Mouse (Mus musculus): ENCODE measurements around the gene Ublcp1. TPM values are rescaled to one million over a fixed set of nuclear protein-coding genes. Genes with fewer than 3 reads are reported as not detected.

Gene Ublcp1
- polyA plus RNA-seq, 1 experiment from 2014 or later: 73.4 TPM

- WGBS: 60% methylated on average over 3 of the region's 3 CpGs
- Histone ChIP-seq H3K9ac (no peak overlapping the region), H3K4me1 (no peaks in the 10 kb centered on the region)
These were observed 59.9 kb downstream of the Ublcp1 start for GRCm38 (mm10) chr11:44410413-44410812.

GRCm38 (mm10) chr11:44408626-44409025, 61.7 kb downstream of the Ublcp1 start:
- Histone ChIP-seq H3K27me3 (no peaks in the 10 kb centered on the region), H3K4me1 (no peaks in the 10 kb centered on the region), H3K4me3 (no peak overlapping the region), H3K4me2 (replicated peaks) (no peak overlapping the region), H3K27ac (no peak overlapping the region), H3K9ac (no peak overlapping the region), H3K9me3 (no peaks in the 10 kb centered on the region), H3K36me3 (no peaks in the 10 kb centered on the region)
- WGBS: 34% methylated on average over 5 of the region's 5 CpGs
- no peak for ATAC-seq (ENCODE audit: insufficient number of reproducible peaks, insufficient read depth, low FRiP score, low TSS enrichment)

More at GRCm38 (mm10) chr11:44410413-44410812, 59.9 kb downstream of the Ublcp1 start:
- H3K27ac ChIP-seq: no peak overlapping the region
- H3K27me3 ChIP-seq: no peaks in the 10 kb centered on the region
- no peaks in the 10 kb centered on the region for H3K9me3 ChIP-seq
- ATAC-seq (ENCODE audit: insufficient number of reproducible peaks, insufficient read depth, low FRiP score, low TSS enrichment): no peak
- H3K4me2 ChIP-seq (replicated peaks): no peak overlapping the region
- H3K36me3 ChIP-seq: no peaks in the 10 kb centered on the region
- no peak overlapping the region for H3K4me3 ChIP-seq

GRCm38 (mm10) chr11:44406457-44406856, 63.8 kb downstream of the Ublcp1 start:
- Histone ChIP-seq H3K27me3 (no peaks in the 10 kb centered on the region), H3K4me1 (0 out of 2 replicates have a peak, but pooled peaks cover 2% of the 10 kb centered on the region), H3K27ac (no peak overlapping the region), H3K9me3 (no peaks in the 10 kb centered on the region), H3K36me3 (no peaks in the 10 kb centered on the region), H3K9ac (no peak overlapping the region), H3K4me3 (no peak overlapping the region), H3K4me2 (replicated peaks) (no peak overlapping the region)
- no peak for ATAC-seq (ENCODE audit: insufficient number of reproducible peaks, insufficient read depth, low FRiP score, low TSS enrichment)
- 65% methylated on average over 5 of the region's 5 CpGs for WGBS

- ATAC-seq (ENCODE audit: insufficient number of reproducible peaks, insufficient read depth, low FRiP score, low TSS enrichment): no peak
- H3K4me2 ChIP-seq (replicated peaks): no peak overlapping the region
- WGBS: 12% methylated on average over 1 of the region's 1 CpGs
- H3K9me3 ChIP-seq: no peaks in the 10 kb centered on the region
- H3K36me3 ChIP-seq: no peaks in the 10 kb centered on the region
- H3K4me3 ChIP-seq: no peak overlapping the region
- no peaks in the 10 kb centered on the region for H3K27me3 ChIP-seq
- 0 out of 2 replicates have a peak, but pooled peaks cover 2% of the 10 kb centered on the region for H3K4me1 ChIP-seq
- H3K9ac ChIP-seq: no peak overlapping the region
- H3K27ac ChIP-seq: no peak overlapping the region
These were observed 64.3 kb downstream of the Ublcp1 start for GRCm38 (mm10) chr11:44405961-44406360.

- no peaks in the 10 kb centered on the region for H3K9me3 ChIP-seq
- no peaks in the 10 kb centered on the region for H3K36me3 ChIP-seq
- no peaks in the 10 kb centered on the region for H3K27me3 ChIP-seq
- H3K4me2 ChIP-seq (replicated peaks): no peak overlapping the region
- H3K9ac ChIP-seq: no peak overlapping the region
- no peak overlapping the region for H3K4me3 ChIP-seq
- H3K27ac ChIP-seq: no peak overlapping the region
- H3K4me1 ChIP-seq: 0 out of 2 replicates have a peak, but pooled peaks cover 2% of the 10 kb centered on the region
- 85% methylated on average over 4 of the region's 4 CpGs for WGBS
- ATAC-seq (ENCODE audit: insufficient number of reproducible peaks, insufficient read depth, low FRiP score, low TSS enrichment): no peak
These were observed 65.2 kb downstream of the Ublcp1 start for GRCm38 (mm10) chr11:44405113-44405512.

Small RNA genes lying within 50 kb of the gene (microRNA-seq; reads per million reads assigned to microRNA genes)
- gene Gm22121: not detected

Other genes with a start within 250 kb of the Ublcp1 start
- not detected in 2 replicates for gene Il12b, start 70.4 kb downstream of the Ublcp1 start, polyA plus RNA-seq (2016; fragmentation: Nextera tagmentation; extraction: Ambion mirVana)
- gene Rnf145, start 48.5 kb upstream of the Ublcp1 start, polyA plus RNA-seq (2016; fragmentation: Nextera tagmentation; extraction: Ambion mirVana): 98.4 and 100 TPM in 2 replicates
- gene Ebf1, start 146.8 kb upstream of the Ublcp1 start, polyA plus RNA-seq (2016; fragmentation: Nextera tagmentation; extraction: Ambion mirVana): 66.2 and 76.0 TPM in 2 replicates

Measured in embryonic facial prominence, embryonic 12.5 days (tissue).